Mouse (Mus musculus) Patski (cell line): ENCODE results near the gene Rbfox1. TPM values are rescaled to one million over a fixed set of nuclear protein-coding genes. Genes with fewer than 3 reads are reported as not detected.

Source experiments
- ATAC-seq: fragments of 100-300 bp; one replicate; pipeline ENCODE4 v1.8.0; 2021
- CTCF ChIA-PET: fragments of 350-600 bp; sonication (Branson Sonifier 250); formaldehyde crosslinking; loops from one replicate; lab custom pipeline; 2022; ENCODE audit warnings: inconsistent platforms; lab: Charles Lee
- POLR2A ChIA-PET: fragments of 350-600 bp; sonication (Branson Sonifier 250); formaldehyde crosslinking; loops from one replicate; lab custom pipeline; 2022; ENCODE audit warnings: antibody characterized with exemption, inconsistent platforms; lab: Charles Lee
- DNase-seq: peaks from one replicate; pipeline ENCODE4 v3.0.0-alpha.2; 2011; ENCODE audit warnings: low read depth, low spot score
- H3K27me3 ChIP-seq: fragments of 371-371 bp; one replicate; pipeline ENCODE4 v1.5.1; 2021
- CTCF ChIP-seq: fragments of 100-300 bp; IDR thresholded peaks from one replicate; pipeline ENCODE4 v1.5.1; 2021
- in situ Hi-C: fragments of 300-500 bp; cut with MboI; formaldehyde crosslinking; loops from 3 replicates; pipeline ENCODE4 v1.11.1; 2018; ENCODE audit warnings: low pct_unique_long_range_greater_than_20kb, mixed read lengths
- polyA plus RNA-seq: library from polyadenylated mRNA; unstranded; gene quantifications from one replicate; pipeline ENCODE4 v1.2.3, GENCODE M21; 2021

Gene Rbfox1
- polyA plus RNA-seq, 1 experiment from 2014 or later: not detected

GRCm38 (mm10) chr16:7341186-7341585 is 1456.0 kb downstream of the Rbfox1 start:
- no peak for TF ChIP-seq CTCF

DNA sequence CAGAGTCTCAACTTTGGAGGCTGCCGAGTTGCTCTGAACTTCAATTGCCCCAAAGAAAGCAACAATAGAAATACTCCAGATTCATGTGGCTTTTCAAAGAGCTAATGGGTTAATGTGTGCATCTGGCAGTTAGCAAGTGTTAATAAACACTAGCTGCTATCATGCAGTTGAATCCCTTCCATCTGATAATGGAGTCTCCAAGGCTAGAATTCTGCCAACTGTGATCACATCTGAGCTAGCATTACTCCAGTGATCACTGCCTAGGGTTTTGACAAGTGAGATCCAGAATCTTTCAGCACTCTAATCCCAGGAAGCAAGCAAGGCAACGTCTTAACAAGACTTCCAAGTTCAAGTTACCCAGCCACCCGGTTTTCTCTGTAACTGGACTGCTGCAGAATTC is 1460.1 kb downstream of the Rbfox1 start:
- ChIA-PET CTCF (interaction anchor here (0.9 to 1.4 kb wide), 2 partner anchors 15 to 34 kb away, joined by 3 read pairs; no protein-coding TSS in a partner anchor), POLR2A (no interaction called here)
- in situ Hi-C loops: no loop called here
- no peak for TF ChIP-seq CTCF
- ATAC-seq (no peak), DNase-seq (no peak)
- H3K27me3 ChIP-seq: no peaks in the 10 kb centered on the region

More at GRCm38 (mm10) chr16:7341186-7341585, 1456.0 kb downstream of the Rbfox1 start:
- no peaks in the 10 kb centered on the region for H3K27me3 ChIP-seq
- DNase-seq (no peak), ATAC-seq (no peak)
- in situ Hi-C loops: no loop called here
- POLR2A ChIA-PET: interaction anchor here (0.8 kb wide), 1 partner anchor 259 kb away, joined by 7 read pairs; no protein-coding TSS in a partner anchor
- CTCF ChIA-PET: interaction anchor here (0.9 kb wide), 1 partner anchor 8 kb away, joined by 3 read pairs; no protein-coding TSS in a partner anchor

DNA sequence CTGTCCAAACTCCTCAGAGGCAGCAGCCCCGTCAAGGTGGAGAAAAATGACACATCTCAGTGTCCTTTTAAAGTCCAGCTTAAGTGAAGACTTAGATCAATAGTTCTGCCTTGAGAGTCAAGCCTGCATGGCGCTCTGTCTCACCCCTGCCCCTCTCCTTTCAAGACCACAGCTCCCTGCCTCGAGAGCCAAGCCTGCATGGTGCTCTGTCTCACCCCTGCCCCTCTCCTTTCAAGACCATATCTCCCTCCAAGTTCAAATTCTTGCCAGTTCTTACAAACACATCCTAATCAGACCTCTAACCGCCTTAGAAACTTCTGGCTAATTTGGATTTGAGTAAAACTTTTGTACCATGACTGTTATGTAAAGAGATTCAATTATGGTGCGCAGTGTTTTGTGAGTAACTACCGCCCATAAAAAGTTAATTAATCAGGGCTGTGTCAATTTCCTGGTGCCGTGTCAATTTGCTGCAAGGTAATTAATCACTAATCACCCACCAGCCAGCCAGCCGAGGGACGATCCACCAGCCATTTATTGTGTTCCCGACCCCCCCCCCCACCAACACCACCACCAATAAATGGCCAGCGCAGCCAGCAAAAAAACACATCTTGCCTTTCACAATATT is 1461.0 kb downstream of the Rbfox1 start:
- in situ Hi-C loops: no loop called here
- TF ChIP-seq CTCF: no peak
- DNase-seq: no peak
- ChIA-PET POLR2A (no interaction called here), CTCF (interaction anchor here (0.9 to 1.4 kb wide), 2 partner anchors 14 to 34 kb away, joined by 3 read pairs; no protein-coding TSS in a partner anchor)
- no peaks in the 10 kb centered on the region for H3K27me3 ChIP-seq
- ATAC-seq: no peak

DNA sequence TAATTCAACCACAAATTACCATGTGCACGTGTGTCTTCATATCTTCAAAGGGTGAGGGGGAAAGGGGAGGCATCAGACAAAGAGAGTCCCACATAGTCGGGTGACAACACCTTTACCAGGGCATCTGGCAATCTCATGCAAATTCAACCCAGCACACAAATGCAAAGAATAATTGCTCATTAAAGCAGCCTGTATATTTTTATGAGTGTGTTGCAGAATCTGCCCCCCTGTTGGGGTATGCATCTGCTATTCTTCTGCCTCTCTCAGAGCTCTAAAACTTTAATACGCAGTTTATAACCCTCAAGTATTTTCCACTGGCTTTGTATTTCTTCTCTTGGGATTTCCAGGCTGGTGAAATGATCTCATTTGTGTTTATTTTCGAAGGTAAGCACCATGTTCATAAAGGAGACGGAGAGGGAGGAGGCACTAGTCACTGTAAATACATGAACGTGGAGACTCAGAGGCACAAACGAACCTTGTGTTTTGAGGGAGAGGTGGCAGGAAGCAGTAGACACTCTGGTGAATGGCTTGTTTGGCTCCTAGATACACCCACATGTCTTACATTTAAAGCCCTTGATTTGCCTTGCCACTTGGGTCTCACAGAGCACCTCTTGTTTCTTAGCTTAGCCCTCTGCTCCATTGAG is 1462.5 kb downstream of the Rbfox1 start:
- no peak for TF ChIP-seq CTCF
- CTCF ChIA-PET: no interaction called here
- POLR2A ChIA-PET: no interaction called here
- ATAC-seq: no peak
- in situ Hi-C loops: no loop called here
- no peaks in the 10 kb centered on the region for H3K27me3 ChIP-seq
- no peak for DNase-seq

DNA sequence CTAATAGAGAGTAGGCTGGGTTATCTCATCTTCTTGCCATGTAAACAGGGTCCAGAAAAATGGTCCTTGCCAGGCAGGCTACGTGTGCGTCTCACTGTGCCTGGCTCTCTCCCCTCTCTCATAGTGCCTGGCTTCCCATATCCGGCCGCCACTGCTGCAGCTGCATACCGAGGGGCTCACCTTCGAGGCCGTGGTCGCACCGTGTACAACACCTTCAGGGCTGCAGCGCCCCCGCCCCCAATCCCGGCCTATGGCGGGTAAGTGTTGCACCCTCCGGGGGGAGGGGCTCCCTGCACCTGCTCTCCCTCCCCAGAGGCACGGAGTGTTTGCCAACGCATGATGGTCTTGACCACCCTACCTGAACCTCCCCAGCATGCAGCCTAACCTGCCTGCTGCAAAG is 1467.7 kb downstream of the Rbfox1 start:
- POLR2A ChIA-PET: no interaction called here
- no peaks in the 10 kb centered on the region for H3K27me3 ChIP-seq
- ATAC-seq (no peak), DNase-seq (no peak)
- in situ Hi-C loops: no loop called here
- CTCF ChIA-PET: no interaction called here
- no peak for TF ChIP-seq CTCF

DNA sequence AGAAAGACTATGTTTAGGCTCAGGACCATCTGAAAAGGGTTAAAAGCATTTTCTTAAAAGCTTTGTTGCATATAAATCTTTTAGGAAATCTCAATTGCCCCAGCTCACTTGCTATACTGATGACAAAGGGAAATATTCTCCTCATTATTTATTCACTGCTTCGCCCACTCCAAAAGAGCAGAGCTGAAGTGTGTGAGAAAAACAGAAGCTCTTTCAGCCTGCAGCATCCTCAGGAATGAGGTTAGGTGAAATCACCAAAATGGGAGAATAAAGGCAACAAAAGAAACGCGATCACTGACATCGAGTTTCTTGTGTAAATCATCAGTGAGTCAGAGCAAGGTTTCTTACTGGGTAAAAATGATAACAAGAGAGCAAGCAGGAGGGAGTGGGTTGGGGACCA is 1469.0 kb downstream of the Rbfox1 start:
- in situ Hi-C loops: no loop called here
- TF ChIP-seq CTCF: no peak
- no peak for ATAC-seq
- no peaks in the 10 kb centered on the region for H3K27me3 ChIP-seq
- ChIA-PET POLR2A (no interaction called here), CTCF (no interaction called here)
- no peak for DNase-seq

DNA sequence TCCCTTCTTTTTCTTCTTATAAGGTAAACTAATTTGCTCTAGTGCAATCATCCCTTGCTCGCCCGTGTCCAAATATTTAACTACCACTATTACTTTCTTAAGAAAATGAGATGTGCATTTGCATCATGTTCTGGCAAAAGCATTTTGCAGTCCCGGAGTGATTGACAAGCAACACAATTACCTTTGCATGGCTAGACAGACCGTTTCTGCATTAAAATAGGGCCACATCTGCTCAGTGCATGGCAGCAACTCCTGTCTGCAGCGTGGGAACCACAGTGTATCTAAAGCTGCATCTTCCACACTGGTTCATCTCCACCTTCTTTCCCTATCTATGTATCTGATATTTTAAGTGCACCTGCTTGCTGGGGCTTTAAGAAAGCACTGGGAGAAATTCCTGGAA is 1473.9 kb downstream of the Rbfox1 start:
- DNase-seq (no peak), ATAC-seq (no peak)
- ChIA-PET CTCF (no interaction called here), POLR2A (no interaction called here)
- no peaks in the 10 kb centered on the region for H3K27me3 ChIP-seq
- in situ Hi-C loops: no loop called here
- TF ChIP-seq CTCF: no peak

DNA sequence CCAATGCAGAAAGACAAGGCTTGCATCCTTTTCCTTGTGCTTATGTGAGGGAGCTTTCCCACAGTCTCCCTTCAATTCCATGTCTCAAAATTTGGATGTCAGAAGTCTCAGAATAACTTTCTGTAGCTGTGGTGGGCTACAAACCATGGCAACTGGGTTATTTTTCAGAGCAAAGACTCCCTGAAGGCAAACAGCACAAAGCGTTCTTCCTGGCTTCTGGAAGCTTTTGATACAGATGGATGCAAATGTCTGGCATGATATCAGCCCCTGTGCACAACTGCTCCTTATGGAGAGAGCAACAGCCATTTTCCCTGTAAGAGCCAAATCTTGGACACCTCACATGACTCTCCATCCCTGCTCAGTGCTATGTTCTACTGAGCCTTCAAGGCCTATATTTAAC is 1475.6 kb downstream of the Rbfox1 start:
- TF ChIP-seq CTCF: no peak
- CTCF ChIA-PET: interaction anchor here (0.8 kb wide), 1 partner anchor 15 kb away, joined by 3 read pairs; no protein-coding TSS in a partner anchor
- in situ Hi-C loops: no loop called here
- H3K27me3 ChIP-seq: no peaks in the 10 kb centered on the region
- DNase-seq (no peak), ATAC-seq (no peak)
- POLR2A ChIA-PET: no interaction called here

DNA sequence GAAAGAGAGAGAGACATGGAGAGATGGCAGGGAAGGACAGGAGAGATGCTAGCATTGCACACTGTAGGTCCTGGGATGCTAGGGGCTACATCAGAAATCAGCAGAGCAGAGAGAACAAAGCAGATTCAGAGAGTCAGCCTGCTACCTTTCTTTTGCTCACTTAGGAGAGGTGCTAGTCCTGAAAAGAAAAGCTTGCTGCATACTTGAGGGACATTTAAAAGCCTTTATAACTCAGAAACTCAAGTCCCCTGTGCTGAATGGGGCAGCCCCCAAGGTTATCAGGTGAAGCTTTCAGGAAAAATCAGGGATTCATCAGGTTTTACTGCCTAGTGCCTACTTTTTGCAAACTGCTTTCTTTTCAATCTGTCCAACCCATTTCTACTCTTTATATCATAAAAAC is 1480.7 kb downstream of the Rbfox1 start:
- POLR2A ChIA-PET: no interaction called here
- no peak for DNase-seq
- H3K27me3 ChIP-seq: no peaks in the 10 kb centered on the region
- CTCF ChIA-PET: interaction anchor here (1.3 kb wide), 1 partner anchor 31 kb away, joined by 3 read pairs; no protein-coding TSS in a partner anchor
- ATAC-seq: no peak
- in situ Hi-C loops: no loop called here
- TF ChIP-seq CTCF: no peak

GRCm38 (mm10) chr16:7374146-7374545 is 1489.0 kb downstream of the Rbfox1 start:
- in situ Hi-C loops: no loop called here
- POLR2A ChIA-PET: no interaction called here
- no peak for TF ChIP-seq CTCF
- CTCF ChIA-PET: interaction anchor here (0.9 kb wide), 1 partner anchor 14 kb away, joined by 3 read pairs; no protein-coding TSS in a partner anchor
- ATAC-seq: no peak
- no peaks in the 10 kb centered on the region for H3K27me3 ChIP-seq
- no peak for DNase-seq

DNA sequence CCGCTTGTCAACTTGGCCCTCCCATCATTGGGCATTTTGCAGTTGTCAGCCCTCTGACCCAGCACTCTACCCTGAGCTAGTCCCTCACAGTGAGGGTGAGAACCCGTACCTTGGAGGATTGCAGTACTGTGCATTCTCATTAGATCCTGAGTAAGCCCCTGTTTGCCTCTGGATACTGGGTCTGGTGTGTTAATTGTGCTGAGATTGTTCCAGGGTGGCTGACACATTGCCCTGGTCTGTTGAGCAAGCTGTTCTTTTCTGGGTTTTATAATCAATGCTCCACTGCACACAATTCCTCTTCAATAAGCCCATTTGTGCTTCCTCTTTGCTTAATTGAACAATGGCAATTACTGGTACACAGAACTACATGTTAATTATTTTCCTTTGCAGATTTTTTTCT is 1489.5 kb downstream of the Rbfox1 start:
- TF ChIP-seq CTCF: no peak
- CTCF ChIA-PET: interaction anchor here (0.9 kb wide), 1 partner anchor 13 kb away, joined by 3 read pairs; no protein-coding TSS in a partner anchor
- no peaks in the 10 kb centered on the region for H3K27me3 ChIP-seq
- POLR2A ChIA-PET: no interaction called here
- ATAC-seq (no peak), DNase-seq (no peak)
- in situ Hi-C loops: no loop called here
